Mouse (Mus musculus): ENCODE results near the gene Arglu1. TPM values are rescaled to one million over a fixed set of nuclear protein-coding genes. Genes with fewer than 3 reads are reported as not detected.

Arglu1 gene
- polyA plus RNA-seq, 1 experiment from 2014 or later = 79.0 TPM

DNA sequence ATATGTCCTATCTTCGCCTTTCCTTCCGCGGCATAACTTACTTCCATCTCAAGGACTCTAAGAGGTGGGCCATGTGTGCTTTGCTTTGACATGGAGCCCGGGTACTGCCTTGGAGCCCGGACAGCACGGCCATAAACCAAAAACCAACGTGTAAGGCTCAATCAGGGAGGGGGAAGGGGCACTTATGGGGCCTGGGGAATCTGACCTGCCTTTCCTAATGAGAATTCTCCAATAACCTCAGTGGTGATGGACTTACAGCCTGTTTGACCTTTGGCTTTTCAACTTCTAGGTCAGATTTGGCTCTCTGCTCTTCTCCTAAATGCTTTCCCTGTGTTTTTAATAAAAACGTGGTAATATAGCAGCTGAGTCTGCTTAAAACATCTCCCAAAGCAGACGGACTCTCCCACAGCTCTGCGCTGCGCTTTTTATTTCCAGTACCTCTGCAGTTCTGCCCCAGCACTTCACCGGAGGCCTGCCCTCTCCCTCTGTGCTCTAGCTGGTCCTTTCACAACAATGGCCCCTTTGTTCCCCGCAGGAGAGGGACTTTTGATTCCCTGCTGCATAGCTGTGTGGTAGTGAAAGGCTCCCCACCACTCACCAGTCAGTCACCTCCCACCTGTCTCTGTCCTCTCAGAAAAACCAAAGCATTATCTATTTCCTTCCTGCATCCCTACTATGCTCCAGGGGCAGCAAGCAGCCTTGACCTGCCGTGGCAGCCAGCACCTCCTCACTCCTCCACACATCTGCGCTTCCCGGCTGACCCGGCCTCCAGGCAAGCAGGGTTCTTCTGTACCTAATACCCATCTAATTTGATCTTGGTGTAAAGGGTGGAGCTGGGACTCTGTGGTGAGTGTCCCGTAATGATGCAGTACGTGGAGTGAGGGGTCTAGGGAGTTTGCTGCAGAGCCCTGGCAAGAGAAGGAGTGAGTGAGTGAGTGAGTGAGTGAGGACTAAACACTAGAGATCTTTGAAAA is 70.8 kb downstream of the Arglu1 start:
- H3K36me3 ChIP-seq = peaks cover 59% of the 10 kb centered on the region
- WGBS = 64% methylated on average over 19 of the region's 19 CpGs
- no peaks in the 10 kb centered on the region for H3K27me3 ChIP-seq (replicated peaks)
- no peak overlapping the region for H3K9ac ChIP-seq
- ATAC-seq (ENCODE audit: extremely low read depth, insufficient number of reproducible peaks, low FRiP score, low TSS enrichment) = no peak
- H3K9me3 ChIP-seq = no peaks in the 10 kb centered on the region
- H3K4me1 ChIP-seq = peaks cover 21% of the 10 kb centered on the region
- H3K27ac ChIP-seq (replicated peaks) = peak overlapping the region; percentile 12; the same call in 1 of the 2 replicates
- no peak overlapping the region for H3K4me2 ChIP-seq
- H3K4me3 ChIP-seq = no peak overlapping the region

Small RNAs within 50 kb of the gene (microRNA-seq; reads per million reads assigned to microRNA genes)
- 8.8 reads per million, percentile 25 among the genes with 10 or more reads in this experiment for gene Mir7654

Other genes starting within 250 kb of the Arglu1 start
- gene Efnb2, start 29.3 kb downstream of the Arglu1 start, polyA plus RNA-seq (2015; fragmentation: Nextera tagmentation; extraction: Ambion mirVana) = 11.4 and 11.7 TPM in 2 replicates

Data from heart, embryonic 13.5 days (tissue).